Mouse (Mus musculus) 3134 (cell line): ENCODE results near the gene Rsrp1.
"Not testable (repeated sequence)": the region's sequence is repeated elsewhere in the genome, so short reads cannot be mapped to it uniquely, and the experiment has no call there.

Experiments used
- DNase-seq: peaks from one replicate; pipeline ENCODE4 v3.0.0-alpha.2; 2011; ENCODE audit warnings: low spot score; ENCODE audit not compliant: insufficient read length; ENCODE audit errors: extremely low read depth

The Rsrp1 gene

GRCm38 (mm10) chr4:134923258-134924018, at the start of gene Rsrp1:
Rsrp1 (plus strand) TSS chr4:134923592.
- DNase-seq = peak; percentile 97

GRCm38 (mm10) chr4:134876171-134876570, 47.2 kb upstream of the Rsrp1 start:
- no peak for DNase-seq

- peak; percentile 38 for DNase-seq
Measured at GRCm38 (mm10) chr4:134879410-134879981, 43.9 kb upstream of the Rsrp1 start.

GRCm38 (mm10) chr4:134880041-134880440, 43.4 kb upstream of the Rsrp1 start:
- no peak for DNase-seq

- peak; percentile 41 for DNase-seq
Measured at GRCm38 (mm10) chr4:134883266-134883665, 40.1 kb upstream of the Rsrp1 start.

- peak; percentile 19 for DNase-seq
Measured at GRCm38 (mm10) chr4:134883808-134884207, 39.6 kb upstream of the Rsrp1 start.

GRCm38 (mm10) chr4:134884364-134884763, 39.0 kb upstream of the Rsrp1 start:
- peak; percentile 22 for DNase-seq

GRCm38 (mm10) chr4:134892096-134892495, 31.3 kb upstream of the Rsrp1 start:
- no peak for DNase-seq

GRCm38 (mm10) chr4:134897256-134897655, 26.1 kb upstream of the Rsrp1 start:
- no peak for DNase-seq

- DNase-seq = no peak
Measured at GRCm38 (mm10) chr4:134901126-134901525, 22.3 kb upstream of the Rsrp1 start.

- no peak for DNase-seq
Measured at GRCm38 (mm10) chr4:134903046-134903445, 20.3 kb upstream of the Rsrp1 start.

- not testable (repeated sequence) for DNase-seq
Measured at GRCm38 (mm10) chr4:134911406-134911805, 12.0 kb upstream of the Rsrp1 start.

- peak; percentile 50 for DNase-seq
Measured at GRCm38 (mm10) chr4:134913413-134913812, 10.0 kb upstream of the Rsrp1 start.

GRCm38 (mm10) chr4:134914122-134914863, 9.1 kb upstream of the Rsrp1 start:
- no peak for DNase-seq

GRCm38 (mm10) chr4:134914864-134915209, 8.6 kb upstream of the Rsrp1 start, which contains the start of gene Tmem50a:
Tmem50a (minus strand) TSS chr4:134915024.
- peak; percentile 95 for DNase-seq

GRCm38 (mm10) chr4:134915223-134916050, 8.0 kb upstream of the Rsrp1 start:
- DNase-seq = no peak

- no peak for DNase-seq
Measured at GRCm38 (mm10) chr4:134917194-134917593, 6.2 kb upstream of the Rsrp1 start.

GRCm38 (mm10) chr4:134918381-134918780, 5.0 kb upstream of the Rsrp1 start:
- peak; percentile 60 for DNase-seq

- no peak for DNase-seq
Measured at GRCm38 (mm10) chr4:134919733-134920540, 3.5 kb upstream of the Rsrp1 start.

GRCm38 (mm10) chr4:134920631-134921030, 2.8 kb upstream of the Rsrp1 start:
- peak; percentile 62 for DNase-seq
